Mouse (Mus musculus) limb, embryonic 10.5 days (tissue): ENCODE results near the gene Grid2. TPM values are rescaled to one million over a fixed set of nuclear protein-coding genes. Genes with fewer than 3 reads are reported as not detected.

Source experiments
- DNase-seq: peaks from one replicate; pipeline ENCODE4 v3.0.0-alpha.2; 2017; ENCODE audit warnings: low spot score
- H3K27ac ChIP-seq: fragments of 300-500 bp; sonication (generic); 2 replicates; pipeline ENCODE4 v1.5.1; 2016; ENCODE audit warnings: mild to moderate bottlenecking
- H3K27me3 ChIP-seq: fragments of 300-500 bp; sonication (generic); 2 replicates; pipeline ENCODE4 v1.6.1; 2016; ENCODE audit warnings: low read depth, mild to moderate bottlenecking; ENCODE audit not compliant: poor library complexity, severe bottlenecking
- H3K36me3 ChIP-seq: fragments of 300-500 bp; sonication (generic); 2 replicates; pipeline ENCODE4 v1.6.1; 2016; ENCODE audit warnings: mild to moderate bottlenecking, moderate library complexity
- H3K4me1 ChIP-seq: fragments of 300-500 bp; sonication (generic); 2 replicates; pipeline ENCODE4 v1.6.1; 2016
- H3K4me3 ChIP-seq: fragments of 300-500 bp; sonication (generic); 2 replicates; pipeline ENCODE4 v1.5.1; 2016; ENCODE audit warnings: mild to moderate bottlenecking, moderate library complexity
- H3K9me3 ChIP-seq: fragments of 300-500 bp; sonication (generic); replicated peaks from 2 replicates; pipeline ENCODE4 v1.6.1; 2016; ENCODE audit warnings: mild to moderate bottlenecking
- WGBS: fragments of 180-500 bp; shearing (Covaris S2); methylation state at CpG from one replicate; pipeline ENCODE4 v1.1.7; 2016; 5-methylcytosine and 5-hydroxymethylcytosine counted together
- polyA plus RNA-seq: library from polyadenylated mRNA; unstranded; fragments of >200 nt; fragmentation: Nextera tagmentation; extraction: Ambion mirVana; gene quantifications from 2 replicates; pipeline ENCODE4 v1.2.1, GENCODE M21; 2016

Gene Grid2
- 0.18 and 0.31 TPM in 2 replicates for polyA plus RNA-seq

DNA sequence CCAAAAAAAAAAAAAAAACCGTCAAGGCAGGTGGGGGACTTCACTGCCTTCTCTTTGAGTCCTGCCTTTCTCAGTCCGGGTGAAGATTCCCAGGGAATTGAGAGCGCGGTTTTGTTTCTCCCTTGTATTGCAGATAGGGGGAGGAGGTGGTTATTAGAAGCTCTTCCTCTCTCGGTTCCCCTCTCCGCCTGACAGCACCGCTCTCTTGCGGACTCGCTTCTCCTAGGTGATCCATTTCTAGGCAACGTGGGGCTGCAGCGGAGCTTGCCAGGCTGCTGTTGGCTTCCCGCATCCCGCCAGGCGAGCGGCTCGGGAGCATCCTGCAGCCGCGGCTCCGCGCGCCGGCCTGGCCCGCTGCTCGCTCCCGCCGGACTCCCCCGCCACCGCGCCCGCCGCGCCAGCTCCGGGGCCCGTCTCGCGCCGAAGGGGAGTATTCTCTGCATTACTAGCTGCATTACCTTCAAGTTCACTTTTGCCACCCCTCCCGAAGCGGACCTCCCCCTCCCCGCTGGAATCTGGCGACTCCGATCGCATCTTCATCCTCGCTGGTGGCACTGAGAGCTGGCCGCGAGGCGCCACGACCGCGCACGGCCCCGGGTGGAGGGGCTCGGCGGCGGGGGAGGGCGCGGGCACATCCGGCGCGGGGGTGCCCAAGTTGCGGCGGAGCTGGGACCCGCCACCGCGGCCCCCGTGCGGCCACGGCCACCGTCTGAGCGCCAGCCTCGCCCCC is at the start of gene Grid2:
Gene Grid2, plus strand, starts transcription at position 51 of the 730 bp plus-strand sequence.
- WGBS: under 1% methylated on average over 71 of the region's 71 CpGs
- Histone ChIP-seq H3K27me3 (peaks cover 51% of the 10 kb centered on the region), H3K36me3 (no peaks in the 10 kb centered on the region), H3K9me3 (no peaks in the 10 kb centered on the region), H3K27ac (peak within 1 kb of the TSS; percentile 72), H3K4me1 (peaks cover 17% of the 10 kb centered on the region), H3K4me3 (peak within 1 kb of the TSS; percentile 73)
- peak; percentile 71 for DNase-seq

DNA sequence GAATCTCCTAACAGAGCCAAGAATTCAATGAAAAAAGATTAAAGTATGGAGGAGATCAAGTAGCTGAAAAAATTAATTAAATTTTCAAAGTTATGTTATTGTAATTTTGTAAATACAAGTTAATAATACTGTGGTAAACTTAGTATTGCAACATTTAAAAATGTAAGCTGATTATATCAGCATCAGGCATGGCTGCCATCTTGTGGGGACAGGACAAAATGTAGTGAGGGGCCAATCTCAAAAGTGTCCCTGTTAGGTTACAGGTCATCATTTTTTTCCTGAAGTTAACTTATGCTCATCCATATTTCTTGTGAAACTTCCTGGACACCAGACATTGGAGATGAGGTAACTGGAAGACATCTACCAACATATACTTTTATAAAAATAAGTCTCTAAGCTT is 4.9 kb upstream of the Grid2 start:
- Histone ChIP-seq H3K9me3 (no peaks in the 10 kb centered on the region), H3K36me3 (no peaks in the 10 kb centered on the region), H3K27ac (no peak overlapping the region), H3K27me3 (peaks cover 16% of the 10 kb centered on the region), H3K4me1 (no peaks in the 10 kb centered on the region), H3K4me3 (no peak overlapping the region)
- DNase-seq: no peak

- under 1% methylated on average over 49 of the region's 49 CpGs for WGBS
- Histone ChIP-seq H3K27ac (peak overlapping the region; percentile 72), H3K4me3 (peak overlapping the region; percentile 73), H3K9me3 (no peaks in the 10 kb centered on the region), H3K4me1 (peaks cover 17% of the 10 kb centered on the region), H3K27me3 (peaks cover 51% of the 10 kb centered on the region), H3K36me3 (no peaks in the 10 kb centered on the region)
- peak; percentile 65 for DNase-seq
These were observed 1.1 kb downstream of the Grid2 start for GRCm38 (mm10) chr6:63256556-63257405.

DNA sequence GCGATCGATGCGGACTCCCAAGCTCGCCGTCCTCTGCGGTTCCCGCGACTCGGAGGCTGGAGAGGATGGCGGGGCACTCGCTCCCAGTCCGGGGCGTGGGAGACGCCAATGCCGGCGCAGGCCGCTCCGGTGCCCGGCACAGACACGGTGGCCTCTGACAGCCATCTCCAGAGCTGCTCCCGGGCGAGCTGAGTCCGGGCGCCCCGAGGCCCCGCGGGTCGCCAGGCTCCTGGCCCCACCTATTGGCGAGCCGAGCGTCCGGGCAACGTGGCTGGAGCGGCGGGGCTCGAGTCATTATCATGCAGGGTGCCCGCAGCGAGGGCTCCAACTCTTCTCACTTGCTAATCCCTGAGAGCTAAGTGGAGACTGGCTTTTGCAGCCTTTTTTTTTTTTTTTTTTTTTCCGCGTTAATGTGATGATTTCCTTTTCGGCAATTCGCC is 1.8 kb downstream of the Grid2 start:
- Histone ChIP-seq H3K36me3 (no peaks in the 10 kb centered on the region), H3K4me3 (peak overlapping the region; percentile 73), H3K27me3 (peaks cover 51% of the 10 kb centered on the region), H3K4me1 (peaks cover 17% of the 10 kb centered on the region), H3K9me3 (no peaks in the 10 kb centered on the region), H3K27ac (peak overlapping the region; percentile 56; the same call in 1 of the 2 replicates)
- WGBS: 0% methylated on average over 42 of the region's 42 CpGs
- peak; percentile 69 for DNase-seq

- DNase-seq: peak; percentile 34
These were observed 2.2 kb downstream of the Grid2 start for GRCm38 (mm10) chr6:63257876-63258275.

GRCm38 (mm10) chr6:63259764-63260163 is 4.1 kb downstream of the Grid2 start:
- 51% methylated on average over 9 of the region's 9 CpGs for WGBS
- Histone ChIP-seq H3K4me1 (peaks cover 17% of the 10 kb centered on the region), H3K4me3 (no peak overlapping the region), H3K9me3 (no peaks in the 10 kb centered on the region), H3K27ac (no peak overlapping the region), H3K27me3 (peaks cover 44% of the 10 kb centered on the region), H3K36me3 (no peaks in the 10 kb centered on the region)
- no peak for DNase-seq

More at GRCm38 (mm10) chr6:63257876-63258275, 2.2 kb downstream of the Grid2 start:
- peaks cover 17% of the 10 kb centered on the region for H3K4me1 ChIP-seq
- no peaks in the 10 kb centered on the region for H3K9me3 ChIP-seq
- 3% methylated on average over 11 of the region's 11 CpGs for WGBS
- H3K36me3 ChIP-seq: no peaks in the 10 kb centered on the region
- H3K27me3 ChIP-seq: peaks cover 51% of the 10 kb centered on the region
- no peak overlapping the region for H3K27ac ChIP-seq
- H3K4me3 ChIP-seq: peak overlapping the region; percentile 73

GRCm38 (mm10) chr6:63284419-63284818 is 28.7 kb downstream of the Grid2 start:
- Histone ChIP-seq H3K27me3 (no peaks in the 10 kb centered on the region), H3K4me3 (no peak overlapping the region), H3K27ac (no peak overlapping the region), H3K4me1 (no peaks in the 10 kb centered on the region), H3K9me3 (no peaks in the 10 kb centered on the region), H3K36me3 (no peaks in the 10 kb centered on the region)
- DNase-seq: no peak
- 88% methylated on average over 1 of the region's 1 CpGs for WGBS

DNA sequence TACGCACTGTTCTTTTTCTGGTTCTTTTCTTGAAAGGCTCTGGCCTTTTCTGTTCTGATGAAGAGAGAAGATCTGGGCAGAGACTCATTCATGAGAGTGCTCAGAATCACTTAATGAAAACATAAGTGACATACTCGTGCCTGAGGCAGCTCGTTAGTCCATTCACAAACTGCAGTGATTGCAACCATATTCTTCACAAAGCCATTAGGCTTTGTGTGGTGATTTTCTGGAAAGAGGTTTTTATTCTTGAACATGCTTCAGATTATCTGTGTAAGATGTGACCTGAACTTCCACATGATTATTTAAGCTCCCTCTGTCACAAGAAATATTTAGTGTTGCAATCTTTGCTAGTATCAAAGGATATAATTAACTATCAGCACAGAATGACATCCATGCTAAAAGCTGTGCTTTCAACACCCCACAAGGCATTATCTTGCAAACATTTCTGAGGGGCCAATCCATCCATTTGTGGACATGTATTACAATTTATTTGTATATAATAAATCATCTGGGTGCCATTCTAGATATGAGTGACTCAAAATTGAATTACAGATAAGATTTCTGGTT is 86.8 kb downstream of the Grid2 start:
- no peaks in the 10 kb centered on the region for H3K27me3 ChIP-seq
- 81% methylated on average over 3 of the region's 3 CpGs for WGBS
- no peaks in the 10 kb centered on the region for H3K4me1 ChIP-seq
- no peak overlapping the region for H3K4me3 ChIP-seq
- no peaks in the 10 kb centered on the region for H3K9me3 ChIP-seq
- H3K36me3 ChIP-seq: no peaks in the 10 kb centered on the region
- H3K27ac ChIP-seq: no peak overlapping the region
- DNase-seq: no peak

GRCm38 (mm10) chr6:63347015-63347414 is 91.3 kb downstream of the Grid2 start:
- WGBS: 81% methylated on average over 1 of the region's 1 CpGs
- no peaks in the 10 kb centered on the region for H3K4me1 ChIP-seq
- no peaks in the 10 kb centered on the region for H3K27me3 ChIP-seq

GRCm38 (mm10) chr6:63381061-63381611 is 125.5 kb downstream of the Grid2 start:
- DNase-seq: no peak
- H3K27ac ChIP-seq: no peak overlapping the region
- no peaks in the 10 kb centered on the region for H3K27me3 ChIP-seq
- WGBS: 93% methylated on average over 1 of the region's 1 CpGs
- H3K4me1 ChIP-seq: no peaks in the 10 kb centered on the region
- H3K4me3 ChIP-seq: no peak overlapping the region
- H3K9me3 ChIP-seq: no peaks in the 10 kb centered on the region
- no peaks in the 10 kb centered on the region for H3K36me3 ChIP-seq

More at GRCm38 (mm10) chr6:63347015-63347414, 91.3 kb downstream of the Grid2 start:
- H3K36me3 ChIP-seq: no peaks in the 10 kb centered on the region
- H3K9me3 ChIP-seq: no peaks in the 10 kb centered on the region
- no peak for DNase-seq
- H3K4me3 ChIP-seq: no peak overlapping the region
- no peak overlapping the region for H3K27ac ChIP-seq

- no peaks in the 10 kb centered on the region for H3K4me1 ChIP-seq
- no peak overlapping the region for H3K4me3 ChIP-seq
- DNase-seq: no peak
- H3K27ac ChIP-seq: no peak overlapping the region
- H3K36me3 ChIP-seq: no peaks in the 10 kb centered on the region
- WGBS: 84% methylated on average over 3 of the region's 3 CpGs
- no peaks in the 10 kb centered on the region for H3K27me3 ChIP-seq
- no peaks in the 10 kb centered on the region for H3K9me3 ChIP-seq
These were observed 146.0 kb downstream of the Grid2 start for GRCm38 (mm10) chr6:63401698-63402097.

DNA sequence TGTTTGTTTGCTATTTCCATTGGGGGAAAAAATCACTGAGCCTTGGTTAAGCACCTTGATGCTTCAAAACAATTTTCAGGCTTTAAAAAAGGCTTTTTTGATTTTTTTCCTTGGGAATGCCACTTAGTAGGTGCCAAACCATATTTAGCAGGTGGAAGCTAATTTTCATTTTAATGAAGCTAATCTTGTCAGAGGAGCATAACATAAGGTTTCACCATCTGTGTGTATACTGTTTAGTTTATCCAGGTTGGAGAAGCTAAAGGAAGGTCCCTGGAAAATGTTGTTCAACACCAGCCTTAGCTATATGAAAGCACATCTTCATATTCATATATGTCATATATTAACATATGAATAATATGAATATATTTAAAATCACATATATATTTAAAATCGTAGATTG is 161.9 kb downstream of the Grid2 start:
- Histone ChIP-seq H3K27ac (no peak overlapping the region), H3K9me3 (no peaks in the 10 kb centered on the region), H3K27me3 (no peaks in the 10 kb centered on the region), H3K4me3 (no peak overlapping the region), H3K36me3 (no peaks in the 10 kb centered on the region), H3K4me1 (no peaks in the 10 kb centered on the region)
- 93% methylated on average over 1 of the region's 1 CpGs for WGBS
- DNase-seq: no peak
